Mouse (Mus musculus) kidney, adult 2 months (tissue): Measurements from ENCODE around the gene Lum.

Source experiments
- CTCF ChIP-seq: fragments of 200-500 bp; conservative IDR thresholded peaks from 2 replicates; pipeline ENCODE4 v1.5.1; 2011; ENCODE audit warnings: low read depth, mild to moderate bottlenecking, control low read depth, low read length, moderate library complexity, mixed read lengths; ENCODE audit not compliant: insufficient read depth, insufficient read length
- POLR2A ChIP-seq: fragments of 200-500 bp; IDR thresholded peaks from one replicate; pipeline ENCODE4 v1.6.1; 2011; ENCODE audit warnings: low read depth, low read length, control low read depth

DNA sequence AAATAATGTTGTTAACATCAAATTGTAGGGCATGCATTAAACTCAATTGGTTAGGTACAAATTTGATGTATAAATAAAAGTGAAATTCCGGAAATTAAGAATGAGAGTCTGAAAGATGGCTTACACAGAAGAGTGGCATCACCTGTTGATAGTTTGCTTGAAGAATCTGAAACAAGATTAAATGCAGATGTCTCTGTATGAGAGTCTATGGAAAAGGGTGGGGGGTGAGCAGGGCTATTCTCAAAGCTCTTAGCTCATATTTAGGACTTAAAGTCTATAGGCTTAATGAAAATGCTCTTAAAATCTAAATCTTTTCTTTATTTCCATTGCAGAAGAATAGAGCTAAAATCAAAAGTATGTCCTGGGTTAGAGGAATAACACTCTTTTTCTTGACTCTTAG is 30.8 kb downstream of the Lum start:
- no peak for TF ChIP-seq CTCF
- no peak for TF ChIP-seq POLR2A
